Mouse (Mus musculus): ENCODE measurements around the gene Mical3.
A peak's percentile ranks its signal among the peaks of the same experiment; 100 is the strongest.

Mical3 gene

DNA sequence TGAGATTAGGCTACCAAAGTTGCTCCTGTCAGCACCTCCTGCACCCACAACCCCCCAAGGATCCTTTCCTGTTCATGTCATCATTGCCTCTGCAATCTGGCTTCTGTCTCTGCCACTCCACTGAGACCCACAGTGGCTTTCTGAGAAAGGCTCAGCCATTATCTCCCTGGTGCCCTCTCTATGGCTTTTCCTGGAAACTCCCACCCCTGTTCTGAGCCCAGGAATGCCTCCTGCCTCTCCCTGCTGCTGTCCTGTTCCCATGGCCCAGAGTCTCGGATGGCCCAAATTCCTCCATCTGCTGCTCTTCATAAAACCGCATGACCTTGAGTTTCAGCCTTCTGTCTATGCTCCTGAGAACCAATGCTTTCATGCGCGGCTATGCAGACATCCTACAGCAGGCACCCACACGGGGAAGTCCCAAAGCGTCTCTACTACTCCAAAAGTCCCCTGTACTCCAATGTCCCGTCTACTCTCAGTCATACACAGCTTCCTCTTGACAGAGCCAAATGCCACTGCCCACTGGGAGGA lies 77.2 kb downstream of the Mical3 start:
- DNase-seq (ENCODE audit: inconsistent ontology term): no peak

DNA sequence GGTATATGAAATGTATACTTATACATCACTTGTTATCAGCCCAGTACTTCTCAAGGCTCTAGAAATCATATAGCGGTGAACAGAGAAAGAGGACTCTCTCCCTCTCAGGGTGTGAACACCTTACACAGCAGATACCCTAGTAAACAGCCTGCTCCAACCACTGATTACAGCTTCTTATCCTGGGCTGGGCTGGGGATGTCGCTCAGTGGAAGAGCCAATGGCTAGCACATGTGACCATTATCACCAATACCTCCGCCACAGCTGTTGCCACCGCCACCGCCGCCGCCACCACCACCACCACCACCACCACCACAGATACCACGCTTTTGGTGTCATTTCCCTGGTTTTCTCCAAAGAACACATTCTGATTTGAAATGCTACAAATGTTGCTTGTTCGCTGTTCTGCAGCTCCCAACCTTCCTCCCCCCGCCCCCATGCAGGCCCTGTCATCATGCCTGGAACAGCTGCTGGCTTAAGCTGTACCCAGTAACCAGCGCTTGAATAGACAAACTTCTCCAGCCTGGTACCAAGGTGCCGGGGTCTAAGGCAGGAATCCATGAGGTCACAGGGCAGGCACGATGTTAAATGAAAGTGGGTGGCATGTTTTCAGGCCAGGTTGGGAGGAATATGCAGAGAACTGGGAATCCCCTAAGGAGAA lies 78.7 kb downstream of the Mical3 start:
- no peak for DNase-seq (ENCODE audit: inconsistent ontology term)

DNA sequence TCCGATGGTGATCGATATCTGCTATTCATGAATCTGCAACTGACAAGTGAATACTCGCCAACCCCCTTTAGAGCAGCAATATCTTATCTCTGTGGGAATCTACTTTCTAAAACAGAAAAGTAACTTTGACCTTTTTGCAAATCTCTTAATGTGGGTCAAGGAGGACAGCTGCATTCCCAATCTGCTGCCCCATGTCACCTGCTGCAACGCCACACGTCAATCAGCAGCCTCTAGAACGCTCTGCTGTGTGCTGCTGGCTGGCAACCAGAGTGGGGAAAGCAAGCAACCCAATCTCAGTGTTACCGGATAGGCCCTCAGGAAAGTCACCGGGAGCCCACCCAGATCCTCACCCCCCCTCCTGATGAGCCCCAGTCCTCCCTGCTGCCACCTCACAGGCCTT lies 79.4 kb downstream of the Mical3 start:
- no peak for DNase-seq (ENCODE audit: inconsistent ontology term)

DNA sequence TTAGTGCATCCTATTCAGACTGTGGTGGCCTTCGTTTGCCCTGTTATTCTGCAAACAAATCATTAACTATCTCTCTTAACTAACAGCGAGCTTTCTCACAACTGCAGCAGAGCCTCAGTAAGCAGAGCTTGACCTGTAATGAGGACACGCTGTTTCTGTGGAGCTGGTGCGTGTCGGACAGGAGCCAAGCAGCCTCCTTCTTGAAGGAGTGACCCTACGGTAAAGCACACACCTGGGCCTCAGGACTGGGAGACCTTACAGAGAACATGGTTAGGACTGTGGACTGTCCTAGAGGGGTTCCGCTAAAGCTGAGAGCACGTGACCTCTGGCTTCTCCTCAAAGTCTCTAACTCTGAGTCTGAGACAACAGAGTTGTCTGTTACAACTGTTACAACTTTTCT lies 82.1 kb downstream of the Mical3 start:
- no peak for DNase-seq (ENCODE audit: inconsistent ontology term)

DNA sequence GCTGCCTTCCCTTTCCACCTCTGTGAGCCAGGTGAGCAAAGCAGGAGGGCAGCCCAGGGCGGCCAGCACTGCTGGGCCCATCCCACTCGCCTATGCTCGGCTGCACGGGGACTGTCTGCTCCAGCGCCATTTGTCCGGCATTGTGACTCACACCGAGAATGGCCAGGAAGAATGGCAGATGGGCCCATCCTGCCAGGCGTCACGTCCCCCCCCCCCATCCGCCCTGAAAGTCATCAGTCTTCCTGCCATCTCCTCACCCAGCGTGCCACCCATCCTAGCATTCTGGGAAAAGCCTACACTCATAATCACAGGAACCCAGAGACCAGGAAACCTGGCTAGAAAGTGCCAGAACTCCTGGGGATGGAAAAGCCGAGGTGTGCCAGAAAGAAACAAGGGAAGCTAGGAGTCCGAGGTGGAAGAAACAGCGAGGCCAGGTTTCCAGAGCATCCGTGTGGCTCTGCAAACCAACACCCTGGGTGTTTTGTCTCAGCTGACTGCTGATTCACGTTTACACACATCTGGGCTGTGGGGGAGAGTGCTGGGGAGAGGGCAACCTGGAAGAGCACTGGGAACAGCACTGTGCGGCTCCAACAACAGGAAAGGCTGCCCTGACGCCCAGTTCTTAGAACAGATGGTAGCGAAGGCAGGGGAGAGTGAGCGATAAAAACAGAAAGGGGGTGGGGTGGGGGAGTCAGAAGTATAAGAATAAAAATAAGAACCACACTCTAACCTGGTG lies 85.3 kb downstream of the Mical3 start:
- no peak for DNase-seq (ENCODE audit: inconsistent ontology term)

DNA sequence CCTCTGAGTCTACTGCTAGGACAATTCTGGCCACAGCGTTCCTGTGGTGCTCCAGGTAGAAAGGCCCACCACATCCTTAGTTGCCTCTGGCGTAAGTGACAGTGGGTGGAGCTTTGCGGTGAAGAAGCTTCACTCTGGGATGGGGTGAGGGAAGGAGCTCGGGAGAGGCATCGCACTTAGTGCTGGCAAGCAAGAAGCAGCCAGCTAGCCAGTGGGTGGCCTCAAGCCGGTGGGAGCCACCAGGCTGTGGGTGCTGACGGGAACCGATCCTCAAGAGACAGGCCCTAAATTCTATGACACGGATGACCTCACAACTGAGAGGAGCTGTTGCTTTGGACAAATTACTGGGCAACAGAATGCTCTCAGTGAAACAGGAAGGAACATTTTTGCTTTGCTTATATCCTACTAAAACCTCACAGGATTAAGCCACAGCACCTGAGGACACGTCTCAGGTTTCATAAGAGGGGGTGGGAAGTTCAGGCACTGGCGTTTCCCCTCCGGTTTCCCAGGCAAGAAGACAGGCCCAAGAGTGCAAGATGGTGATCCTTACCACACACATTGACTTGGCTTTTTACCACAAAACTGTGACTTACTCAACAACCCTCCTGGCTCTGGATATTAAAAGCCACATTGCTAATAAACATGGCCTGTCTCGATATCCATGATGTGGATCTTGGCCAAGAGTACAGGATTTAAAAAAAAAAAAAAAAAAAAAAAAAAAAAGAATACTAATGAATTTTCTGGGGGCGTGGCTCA lies 87.2 kb downstream of the Mical3 start:
- DNase-seq (ENCODE audit: inconsistent ontology term): no peak

DNA sequence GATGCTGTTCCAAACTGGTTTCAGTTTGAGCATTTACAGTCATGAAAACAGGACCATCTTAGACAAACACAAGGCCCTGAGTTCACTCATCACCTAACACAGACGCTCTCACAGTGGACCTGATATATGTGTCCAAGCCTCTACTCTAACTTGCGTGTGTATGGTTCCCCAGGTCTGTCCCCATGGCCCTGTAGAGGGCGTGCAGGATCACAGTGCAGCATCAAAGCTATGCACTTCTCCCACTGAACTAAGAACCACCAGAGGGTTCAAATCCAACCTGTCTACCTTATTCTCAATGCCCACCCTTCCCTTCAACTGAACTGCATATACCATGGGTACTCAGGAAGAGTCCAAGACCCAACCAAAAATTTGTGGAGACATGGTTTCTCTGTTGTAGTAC lies 91.1 kb downstream of the Mical3 start:
- DNase-seq (ENCODE audit: inconsistent ontology term): no peak

DNA sequence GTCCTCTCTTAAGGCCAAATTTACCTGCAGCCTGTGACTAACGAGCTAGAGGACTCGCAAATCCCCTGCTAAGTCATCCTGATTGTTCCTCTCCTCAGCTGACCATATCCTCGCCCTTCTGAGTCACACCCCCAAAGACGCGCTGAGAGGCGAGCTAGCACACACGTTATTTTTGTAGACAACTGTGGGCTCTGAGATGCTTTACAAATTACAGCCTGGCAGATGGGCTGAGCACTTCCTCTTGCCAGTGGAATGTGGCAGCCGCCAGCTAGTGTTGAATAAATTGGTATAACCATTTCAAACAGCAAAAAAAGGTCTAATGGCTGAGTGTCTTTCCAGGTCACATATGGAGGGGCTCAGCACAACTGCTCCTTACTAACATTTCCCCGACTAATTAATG lies 91.5 kb downstream of the Mical3 start:
- DNase-seq (ENCODE audit: inconsistent ontology term): peak; percentile 48

DNA sequence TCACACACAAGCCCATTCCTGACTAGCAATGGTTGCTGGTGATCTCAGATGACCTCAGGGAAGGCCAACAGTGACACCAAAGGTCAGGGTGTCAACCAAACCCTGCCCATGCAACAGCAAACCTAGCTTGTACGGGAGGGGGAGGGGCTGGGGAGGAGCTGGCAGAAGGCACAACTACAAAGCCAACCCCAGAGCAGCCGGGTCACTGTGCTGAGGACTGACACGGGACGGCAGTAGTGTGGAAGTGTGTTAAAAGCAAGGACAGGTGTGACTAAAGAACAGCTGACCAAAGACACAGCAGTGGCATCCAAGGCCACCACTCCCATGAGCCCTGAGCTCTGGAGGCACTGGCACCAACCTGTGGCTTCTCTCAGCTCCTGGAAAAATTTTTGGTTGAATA lies 93.7 kb downstream of the Mical3 start:
- DNase-seq (ENCODE audit: inconsistent ontology term): no peak

DNA sequence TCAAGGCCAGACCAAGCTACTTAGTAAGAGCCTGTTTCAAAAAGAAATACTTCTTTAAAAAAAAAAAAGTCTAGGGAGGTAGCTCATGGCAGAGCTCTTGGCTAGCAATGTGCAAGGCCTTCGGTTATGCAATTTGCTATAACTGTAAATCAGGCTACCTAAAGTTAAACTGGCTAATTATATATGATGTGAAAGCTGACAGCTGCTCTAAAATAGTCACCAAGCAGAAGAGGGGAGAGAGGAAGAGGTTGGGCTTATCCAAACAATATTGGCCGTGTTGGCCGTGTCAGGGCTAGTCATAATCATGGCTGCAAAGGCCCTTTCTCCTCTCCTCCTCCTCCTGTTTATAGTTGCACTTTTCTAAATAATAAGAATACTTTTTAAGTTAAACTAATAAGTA lies 94.9 kb downstream of the Mical3 start:
- no peak for DNase-seq (ENCODE audit: inconsistent ontology term)

DNA sequence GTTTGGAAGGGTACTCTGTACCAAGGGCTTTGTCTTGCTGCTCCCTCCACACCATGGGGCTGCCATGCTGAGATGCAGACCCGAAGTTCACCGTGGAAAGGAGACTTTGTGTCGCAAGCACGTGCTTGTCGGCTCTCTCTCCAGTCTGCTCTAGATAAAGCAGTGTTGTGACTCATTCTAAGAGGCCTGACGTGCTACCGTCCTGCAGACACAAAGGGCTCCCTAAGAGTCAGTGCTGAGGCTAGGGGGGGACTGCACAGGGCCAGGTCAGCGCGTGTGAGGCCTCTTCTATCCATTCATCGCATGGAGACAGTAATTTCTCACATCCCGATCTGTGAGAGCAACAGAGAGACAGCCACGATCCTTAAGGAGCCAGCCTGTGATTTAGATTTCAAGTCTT lies 95.5 kb downstream of the Mical3 start:
- peak; percentile 36 for DNase-seq (ENCODE audit: inconsistent ontology term)

DNA sequence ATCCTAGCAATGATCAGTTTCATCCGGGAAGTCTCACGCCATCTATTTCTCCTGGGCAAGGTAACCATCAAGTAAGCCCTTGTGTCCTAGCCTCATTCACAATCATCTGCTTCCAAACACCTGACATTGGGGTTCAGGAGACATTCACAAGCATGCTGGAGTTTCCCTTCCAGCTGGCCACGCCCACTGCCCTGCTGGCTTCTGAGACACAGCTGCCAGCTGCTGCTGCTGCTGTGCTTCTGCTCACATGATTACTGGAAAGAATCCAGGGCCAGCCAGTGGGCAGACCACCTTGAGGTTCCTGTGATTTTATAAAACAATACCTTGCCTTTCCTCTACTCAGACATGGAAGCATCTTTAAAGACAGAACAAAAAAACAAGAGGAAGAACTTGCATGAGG lies 97.5 kb downstream of the Mical3 start:
- DNase-seq (ENCODE audit: inconsistent ontology term): no peak

DNA sequence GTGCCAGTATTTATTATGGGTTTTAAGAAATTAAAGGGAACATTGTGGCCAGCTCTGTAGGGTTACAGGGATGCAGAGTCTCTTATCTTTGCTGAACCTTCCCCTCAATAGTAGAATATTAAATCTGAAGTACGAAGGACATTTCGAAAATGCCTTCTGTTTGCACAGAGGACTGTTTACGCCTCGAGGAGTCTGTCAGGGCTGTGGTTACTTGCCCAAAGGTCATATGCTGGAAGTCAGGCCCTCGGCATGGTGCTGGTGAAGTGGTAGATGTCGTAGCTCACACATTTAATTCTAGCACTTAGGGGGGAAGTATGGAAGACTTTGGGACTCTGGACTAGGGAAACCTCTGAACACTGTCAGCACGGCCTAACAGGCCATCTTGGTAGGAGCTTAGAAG lies 99.4 kb downstream of the Mical3 start:
- DNase-seq (ENCODE audit: inconsistent ontology term): no peak

DNA sequence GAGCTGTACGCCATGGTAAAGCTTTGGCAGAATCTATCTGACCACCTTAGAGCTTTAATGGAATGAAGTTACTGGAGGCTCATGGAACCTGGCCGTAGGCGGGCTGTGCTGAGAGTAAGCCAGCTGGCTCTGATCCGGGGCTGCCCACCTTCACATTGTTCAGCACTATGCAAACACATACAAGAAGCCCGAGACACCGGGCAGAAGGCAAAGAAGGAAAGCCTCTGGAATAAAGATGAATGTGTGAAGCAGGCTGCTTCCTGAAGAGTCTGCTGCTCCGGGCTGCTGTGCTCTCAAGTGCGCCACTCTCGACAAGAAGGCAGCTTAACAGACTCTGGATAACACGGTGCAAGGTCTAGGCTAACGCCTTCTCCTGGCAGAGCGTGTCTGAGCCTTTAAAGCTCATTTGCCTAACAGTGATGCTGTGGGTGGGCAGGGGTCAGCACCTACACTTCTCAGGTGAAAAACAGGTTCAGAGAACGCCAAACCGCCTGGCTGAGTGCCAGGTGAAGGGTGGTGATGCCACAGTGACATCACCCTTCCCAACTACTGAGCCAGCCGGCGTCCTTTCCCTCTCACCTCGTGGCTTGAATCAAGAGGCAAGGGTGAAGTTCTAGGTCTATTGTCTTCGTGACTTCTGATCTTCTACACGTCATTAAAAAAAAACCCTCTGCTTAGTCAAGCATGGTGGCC lies 100.8 kb downstream of the Mical3 start:
- no peak for DNase-seq (ENCODE audit: inconsistent ontology term)

DNA sequence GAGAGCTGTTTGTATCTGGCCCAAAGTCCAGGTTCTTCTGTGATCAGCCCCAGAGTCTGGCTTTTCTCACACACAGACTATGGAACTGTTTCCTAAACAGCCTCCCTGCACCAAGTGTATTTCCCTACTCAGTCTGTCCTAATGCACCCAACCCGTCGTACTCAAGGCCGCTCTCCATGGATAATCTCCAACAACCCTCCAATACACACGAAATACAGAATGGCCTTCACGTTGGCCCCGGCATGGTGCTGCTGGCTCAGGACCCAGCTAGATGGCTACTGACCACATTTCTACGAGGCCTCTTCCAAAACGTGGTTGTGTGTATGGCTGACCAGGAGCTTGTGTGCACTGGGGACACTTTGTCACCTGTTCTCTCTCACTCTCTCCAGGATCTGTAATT lies 102.3 kb downstream of the Mical3 start:
- DNase-seq (ENCODE audit: inconsistent ontology term): no peak

DNA sequence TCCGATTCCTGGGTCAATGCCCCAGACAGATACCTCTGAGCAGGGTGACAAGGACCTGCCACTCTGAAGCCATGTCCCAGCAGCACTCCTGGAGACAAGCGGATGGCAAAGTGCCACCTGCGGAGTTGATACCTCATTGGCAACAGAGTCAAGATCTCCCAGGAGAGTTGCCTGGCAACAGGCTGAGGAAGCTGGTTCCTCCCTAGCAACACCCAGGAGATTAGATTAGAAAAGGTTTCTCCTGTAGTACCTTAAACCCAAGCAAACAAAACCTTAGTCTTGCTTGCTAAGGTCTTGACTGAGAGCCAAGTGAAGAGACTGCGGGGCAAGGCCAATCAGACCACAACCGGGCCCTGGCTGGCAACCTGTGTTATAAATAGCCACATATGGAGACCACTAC lies 103.5 kb downstream of the Mical3 start:
- no peak for DNase-seq (ENCODE audit: inconsistent ontology term)

DNA sequence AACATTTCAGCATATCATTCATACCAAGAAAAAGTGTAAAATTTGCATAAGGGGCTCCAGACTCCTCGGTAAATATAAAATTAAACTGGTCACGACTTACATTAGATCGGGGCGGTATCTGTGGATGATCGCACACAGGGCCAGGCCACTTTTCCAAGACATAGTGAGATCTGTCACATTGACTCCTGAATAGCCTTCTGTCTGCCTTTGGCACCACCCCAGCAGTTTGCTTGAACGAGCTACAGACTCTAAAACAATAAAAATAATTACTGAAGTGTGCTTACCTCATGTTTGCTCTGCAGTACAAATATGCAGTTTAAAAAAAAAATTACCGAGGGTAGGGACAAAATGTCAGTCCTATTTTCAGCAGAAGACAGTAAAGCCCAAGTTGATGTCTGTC lies 103.9 kb downstream of the Mical3 start:
- no peak for DNase-seq (ENCODE audit: inconsistent ontology term)

DNA sequence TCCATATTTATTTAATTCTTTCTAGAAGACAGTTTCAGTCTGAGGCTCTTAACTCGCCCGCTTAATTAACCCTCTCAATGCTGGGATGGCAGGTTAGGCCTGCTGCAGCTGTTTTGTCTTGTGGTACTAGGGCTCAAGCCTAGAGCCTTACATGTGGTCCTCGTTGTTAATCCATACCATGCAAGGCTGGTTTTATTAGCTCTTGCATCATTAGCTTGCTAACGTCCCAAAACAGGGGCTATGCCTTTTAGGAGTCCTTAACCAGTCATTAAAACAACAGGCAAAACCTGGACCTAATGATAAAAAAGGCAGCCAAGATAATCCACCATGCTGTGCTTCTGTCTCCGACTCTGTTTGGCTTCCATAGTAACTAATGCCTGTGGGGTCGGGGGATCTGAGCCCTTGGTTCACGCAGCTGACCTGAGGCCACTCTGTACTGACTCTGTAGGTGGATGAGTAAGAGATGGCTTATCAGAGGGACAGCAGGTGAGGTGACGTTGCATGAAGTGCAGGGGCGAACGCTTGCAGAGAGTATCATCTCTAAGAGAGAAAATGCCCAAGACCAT lies 104.7 kb downstream of the Mical3 start:
- DNase-seq (ENCODE audit: inconsistent ontology term): no peak

DNA sequence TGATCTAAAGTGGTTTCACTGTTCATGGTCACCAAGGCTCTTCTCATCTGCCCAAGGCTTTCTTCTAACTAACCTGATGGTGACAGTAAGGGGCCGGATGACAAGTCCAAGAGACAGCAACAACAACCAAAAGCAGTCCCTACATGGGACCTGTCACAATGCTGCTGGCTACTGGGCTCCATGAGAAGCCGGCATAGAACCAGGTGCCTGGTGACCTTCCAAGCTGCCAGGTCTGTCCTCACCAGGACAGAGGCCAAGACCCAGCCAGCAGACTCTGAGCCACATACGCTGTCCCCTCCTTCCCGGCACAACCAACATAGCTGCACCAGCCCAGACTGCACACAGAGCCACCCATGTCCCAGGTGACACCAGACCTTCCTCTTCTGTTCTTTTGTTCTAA lies 112.7 kb downstream of the Mical3 start:
- DNase-seq (ENCODE audit: inconsistent ontology term): no peak

DNA sequence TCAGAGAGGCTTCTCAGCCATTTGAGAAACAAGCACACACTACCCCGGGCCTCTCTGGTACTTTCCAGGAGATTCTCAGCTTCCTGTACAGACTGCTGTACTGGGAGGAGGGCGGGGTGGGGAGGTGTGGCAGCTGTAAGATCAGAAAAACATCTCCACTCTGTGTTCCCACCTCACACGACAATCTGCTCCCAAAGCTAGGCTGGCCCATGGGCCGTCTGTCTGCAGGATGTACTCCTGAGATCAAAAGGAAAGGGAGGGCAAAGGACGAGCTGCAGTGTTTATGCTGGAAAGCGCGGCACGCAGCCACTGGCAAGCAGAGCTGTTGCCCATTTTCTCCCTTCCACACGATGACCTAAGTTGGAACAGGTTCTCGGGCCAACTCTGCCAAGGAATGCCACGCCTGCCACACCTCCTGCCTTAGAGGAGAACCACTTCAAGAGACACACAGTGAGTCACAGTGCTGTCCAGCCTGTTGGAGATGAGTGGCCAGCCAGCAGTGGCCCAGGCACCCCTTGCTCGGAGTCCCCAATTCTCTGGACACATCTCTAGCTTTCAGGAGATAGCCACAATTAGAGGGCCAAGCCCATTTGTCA lies 113.3 kb downstream of the Mical3 start:
- DNase-seq (ENCODE audit: inconsistent ontology term): no peak

DNA sequence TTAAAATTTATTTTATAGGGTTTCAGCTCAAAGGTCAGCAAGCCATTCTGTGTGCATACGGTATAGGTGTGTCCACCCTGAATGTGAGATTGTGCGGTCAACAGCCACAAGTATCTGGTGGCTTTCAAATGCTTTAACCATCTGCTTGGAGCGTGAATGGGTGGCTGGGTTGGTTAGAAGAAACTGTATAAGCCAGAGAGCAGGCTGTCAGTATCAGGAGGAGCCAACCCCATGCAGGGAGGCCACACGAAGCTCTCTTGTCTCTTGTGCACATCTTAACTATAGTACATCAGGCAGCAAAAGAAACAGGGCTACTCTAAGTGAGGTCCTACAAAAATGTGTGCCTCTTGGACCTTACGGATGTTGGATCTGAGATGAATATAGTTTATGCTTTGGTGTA lies 114.7 kb downstream of the Mical3 start:
- DNase-seq (ENCODE audit: inconsistent ontology term): no peak

All from Muller cell, postnatal 12 days (primary cell).